Mouse (Mus musculus): ENCODE data around the gene B3glct.

Gene B3glct

DNA sequence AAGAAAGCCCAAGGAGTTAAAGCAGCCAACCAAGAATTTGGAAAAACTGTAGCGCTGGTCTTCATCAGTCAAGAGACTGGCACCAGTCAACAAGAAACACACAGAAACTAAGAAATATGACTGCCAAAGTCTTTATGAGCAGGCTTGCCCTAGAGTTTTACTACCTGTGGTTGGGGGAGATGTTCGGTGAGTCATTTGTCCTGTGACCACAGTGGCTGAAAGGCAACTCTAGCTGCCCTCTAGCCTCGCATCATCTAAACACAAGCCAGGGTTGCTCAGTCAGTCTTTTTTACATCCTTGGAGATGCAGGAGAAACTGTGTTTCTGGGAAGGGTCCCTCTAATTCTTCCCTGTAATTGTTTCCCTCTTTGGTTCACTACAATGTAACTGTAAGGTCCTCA is 834 bp upstream of the B3glct start:
- no peak for DNase-seq (ENCODE audit: low spot score)

DNA sequence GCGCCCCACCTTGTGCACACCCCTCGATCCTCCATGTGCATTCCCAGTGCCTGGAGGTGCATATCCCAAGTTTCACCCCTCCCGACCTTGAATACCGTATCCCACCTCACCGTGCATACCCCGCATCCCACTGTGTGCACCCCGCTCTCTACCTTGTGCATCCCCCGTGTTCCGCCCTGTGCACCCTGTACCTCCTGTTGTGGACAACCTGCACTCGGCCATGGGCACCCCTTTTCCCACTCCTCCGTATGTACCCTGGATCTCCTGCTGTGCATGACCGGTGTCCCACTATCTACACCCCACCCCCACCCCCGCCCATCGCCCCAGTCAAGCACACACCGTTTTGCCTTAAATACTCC is 939 bp downstream of the B3glct start:
- no peak for DNase-seq (ENCODE audit: low spot score)

GRCm38 (mm10) chr5:149679362-149679761 is 1.3 kb downstream of the B3glct start:
- no peak for DNase-seq (ENCODE audit: low spot score)

DNA sequence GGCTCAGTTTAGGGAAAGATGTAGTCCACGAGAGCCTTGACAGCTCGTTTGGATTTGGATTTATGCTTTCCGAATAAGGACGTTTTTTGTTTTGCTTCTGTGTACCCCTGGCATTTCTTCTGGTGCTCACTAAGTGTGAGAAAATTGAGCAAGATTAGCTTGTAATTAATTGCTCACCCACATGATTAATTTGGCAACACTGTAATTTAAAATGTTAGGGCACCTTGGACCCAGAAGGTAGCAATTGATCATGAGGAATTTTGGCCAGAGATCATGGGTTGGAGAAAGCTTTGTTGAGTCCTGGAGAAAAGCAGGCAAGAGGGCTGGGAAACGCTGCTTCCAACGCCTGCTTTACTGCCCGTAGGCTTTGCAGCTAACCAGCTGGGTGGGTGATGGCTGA is 1.9 kb downstream of the B3glct start:
- no peak for DNase-seq (ENCODE audit: low spot score)

DNA sequence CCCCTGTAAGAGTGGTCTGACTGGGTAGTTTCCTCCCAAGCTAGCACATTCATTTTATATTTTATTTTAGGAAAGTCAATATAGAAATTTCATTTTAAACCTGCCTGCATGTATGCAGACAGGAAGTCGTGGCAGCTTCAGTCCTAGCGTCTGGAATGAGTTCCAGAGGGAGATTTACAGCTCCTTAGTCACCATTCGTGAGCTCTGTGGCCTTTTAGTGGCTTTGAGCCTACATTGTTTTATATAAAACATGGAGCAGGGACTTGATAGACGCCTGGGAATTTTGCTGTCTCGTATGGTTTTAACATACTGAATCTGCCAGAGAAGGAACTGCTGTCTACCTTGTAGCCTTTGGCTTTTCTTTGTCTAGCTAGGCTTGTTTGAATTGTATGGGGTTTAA is 2.9 kb downstream of the B3glct start:
- no peak for DNase-seq (ENCODE audit: low spot score)

- no peak for DNase-seq (ENCODE audit: low spot score)
Measured at GRCm38 (mm10) chr5:149689860-149690259, 11.8 kb downstream of the B3glct start.

DNA sequence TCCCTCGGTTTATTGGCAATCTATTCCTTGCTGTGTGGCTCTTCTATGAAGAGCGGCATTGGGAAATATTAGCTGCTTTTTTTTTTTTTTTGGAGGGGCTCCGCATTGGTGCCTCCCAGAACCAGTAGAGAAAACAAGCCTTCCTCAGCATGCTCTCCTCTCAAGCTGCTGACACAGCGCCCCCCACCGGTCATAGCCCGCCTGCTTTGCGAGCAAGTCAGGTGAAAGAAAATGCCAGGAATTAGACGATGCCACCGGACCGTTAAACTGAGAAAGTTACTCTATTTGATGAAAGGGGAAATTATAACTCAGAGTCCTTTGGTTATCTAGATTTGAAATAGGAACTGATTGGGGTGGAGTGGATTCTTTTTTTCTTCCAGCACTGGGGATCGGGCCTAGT is 14.5 kb downstream of the B3glct start:
- no peak for DNase-seq (ENCODE audit: low spot score)

- no peak for DNase-seq (ENCODE audit: low spot score)
Measured at GRCm38 (mm10) chr5:149693200-149693599, 15.2 kb downstream of the B3glct start.

- DNase-seq (ENCODE audit: low spot score): no peak
Measured at GRCm38 (mm10) chr5:149693968-149694367, 15.9 kb downstream of the B3glct start.

DNA sequence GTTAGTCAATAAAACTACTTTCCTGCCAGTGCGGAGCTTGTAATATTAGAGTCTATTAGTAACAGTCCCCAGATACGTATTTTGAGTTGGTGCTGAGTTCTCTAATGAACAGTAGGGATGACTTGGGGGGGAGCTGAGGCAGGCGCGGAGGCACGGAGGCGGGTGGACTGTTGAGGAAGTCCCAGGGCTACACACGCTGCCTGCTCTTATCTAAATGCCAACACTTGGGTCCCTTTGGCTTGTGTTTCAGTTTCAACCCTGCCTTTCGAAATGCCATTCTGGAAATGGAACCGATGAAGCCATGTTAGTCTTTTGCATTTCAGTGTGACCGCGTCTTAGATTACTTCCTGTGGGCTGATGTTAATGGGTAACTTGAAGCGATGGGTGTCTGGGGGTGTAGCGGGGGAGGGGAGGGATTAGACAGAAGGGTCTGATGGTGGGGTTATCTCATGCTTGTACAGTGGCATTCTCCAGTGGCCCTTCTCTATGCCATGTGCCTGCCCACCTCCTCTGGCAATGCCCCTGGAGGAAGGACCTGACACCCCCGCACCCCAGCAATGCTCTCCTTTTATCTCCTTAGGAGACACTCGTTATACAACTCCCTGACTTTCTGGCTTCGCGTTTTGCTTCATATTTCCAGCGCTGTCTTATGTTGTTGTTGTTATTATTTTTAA is 17.2 kb downstream of the B3glct start:
- no peak for DNase-seq (ENCODE audit: low spot score)

DNA sequence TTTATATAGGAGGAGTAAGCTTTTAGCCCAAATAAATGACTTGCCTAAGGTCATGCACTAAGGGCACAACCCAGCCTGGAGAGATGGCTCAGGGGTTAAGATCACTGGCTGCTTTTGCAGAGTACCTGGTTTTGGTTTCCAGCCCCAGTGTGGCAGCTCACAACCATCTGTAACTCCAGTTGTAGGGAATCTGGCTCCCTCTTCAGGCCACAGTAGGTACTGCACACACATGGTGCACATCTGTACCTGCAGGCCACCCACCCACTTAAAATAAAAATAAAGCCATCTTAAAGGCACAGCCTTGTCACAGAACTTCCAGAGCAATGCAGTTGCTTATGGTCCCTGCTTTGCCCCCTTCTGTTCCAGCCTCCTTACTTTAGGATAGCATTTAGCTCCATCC is 24.7 kb downstream of the B3glct start:
- DNase-seq (ENCODE audit: low spot score): no peak

DNA sequence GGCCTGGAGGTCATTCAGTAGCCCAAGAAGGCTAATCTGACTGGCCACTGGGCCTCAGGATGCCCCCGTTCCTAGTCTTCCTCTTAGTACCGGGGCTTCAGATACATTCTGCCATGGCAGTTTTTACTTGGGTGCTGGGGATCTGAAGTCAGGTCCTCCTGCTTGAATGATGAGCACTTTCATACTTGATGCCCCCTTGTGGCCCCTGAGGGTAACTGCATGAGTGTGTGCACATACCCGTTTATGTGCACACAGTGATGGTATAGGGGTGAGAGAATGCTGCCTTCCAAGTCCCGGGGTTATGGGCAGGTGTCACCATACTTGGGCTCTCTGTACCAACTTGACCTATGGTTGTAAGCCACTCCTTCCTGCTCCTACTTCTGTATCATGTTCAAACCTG is 33.5 kb downstream of the B3glct start:
- DNase-seq (ENCODE audit: low spot score): no peak

- DNase-seq (ENCODE audit: low spot score): no peak
Measured at GRCm38 (mm10) chr5:149713170-149713774, 35.2 kb downstream of the B3glct start.

DNA sequence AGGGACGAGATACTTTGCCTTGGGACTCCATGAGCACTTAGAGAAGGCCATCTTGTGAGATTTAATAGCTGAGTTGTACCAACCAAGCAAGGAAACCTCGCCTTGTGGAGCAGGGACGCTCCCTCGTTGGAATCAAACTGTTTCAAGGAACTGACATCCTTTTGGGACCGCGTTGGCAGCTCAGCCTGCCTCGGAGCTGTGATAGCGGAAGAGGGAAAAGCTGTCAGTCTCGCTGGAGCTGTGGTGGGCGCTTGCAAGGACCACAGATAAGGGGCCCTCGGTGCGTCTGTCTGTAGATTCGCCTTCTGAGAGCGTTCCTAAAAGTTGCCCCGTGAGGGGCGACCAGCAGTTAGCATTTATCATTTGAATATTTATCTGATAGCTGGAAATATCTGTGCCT is 35.8 kb downstream of the B3glct start:
- no peak for DNase-seq (ENCODE audit: low spot score)

DNA sequence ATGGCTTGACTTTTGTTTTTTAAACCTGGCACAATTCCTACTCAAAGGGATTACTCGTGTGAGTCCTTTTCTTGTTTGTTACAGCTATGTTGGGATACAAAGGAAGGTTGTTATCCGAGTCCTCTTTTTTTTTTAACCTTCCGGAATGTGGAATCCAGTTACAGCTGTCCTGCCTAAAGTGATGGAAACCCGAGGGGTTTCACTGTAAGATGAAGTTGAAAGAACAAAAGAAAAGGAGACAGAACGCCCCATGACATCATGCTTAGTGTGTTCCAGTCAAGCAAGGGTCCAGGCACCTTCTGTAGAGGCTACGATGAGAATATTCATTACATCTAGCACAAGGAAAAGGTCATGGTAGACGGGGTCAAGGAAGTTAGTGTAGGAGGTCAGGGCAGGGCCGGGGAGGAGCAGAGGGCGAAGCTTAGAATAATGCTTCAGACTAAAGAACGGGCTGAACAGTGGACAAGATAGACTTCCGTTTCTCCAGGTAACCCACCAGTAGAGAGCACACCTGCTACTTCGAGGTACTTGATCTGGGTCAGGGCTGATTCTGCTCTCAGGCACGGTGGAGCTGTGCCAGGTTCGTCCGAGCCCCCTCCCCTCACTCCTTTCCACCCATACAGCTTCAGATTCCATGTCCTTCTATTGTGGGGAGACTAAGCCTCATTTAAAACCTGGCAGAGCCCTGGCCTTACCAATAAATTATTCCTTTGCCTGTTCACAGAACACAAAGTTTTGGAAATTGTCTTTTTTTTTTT is 37.7 kb downstream of the B3glct start:
- DNase-seq (ENCODE audit: low spot score): no peak

DNA sequence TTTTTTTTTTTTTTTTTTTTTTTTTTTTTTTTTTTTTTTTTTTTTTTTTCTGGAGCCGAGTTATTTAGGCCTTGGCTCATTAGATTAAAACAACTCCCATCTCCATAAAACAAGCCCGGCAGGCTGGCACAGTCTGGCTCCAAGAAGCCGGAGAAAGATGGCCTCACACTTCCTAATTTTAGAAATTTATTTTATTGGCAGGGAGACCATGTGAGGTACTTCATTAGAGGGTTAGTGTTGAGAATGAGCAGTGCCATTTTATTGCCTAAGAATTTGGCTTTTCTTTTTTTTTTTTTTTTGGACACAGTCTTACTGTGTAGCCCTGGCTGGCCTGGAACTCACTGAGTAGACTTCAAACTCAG is 38.3 kb downstream of the B3glct start:
- no peak for DNase-seq (ENCODE audit: low spot score)

- no peak for DNase-seq (ENCODE audit: low spot score)
Measured at GRCm38 (mm10) chr5:149731776-149732175, 53.7 kb downstream of the B3glct start.

- no peak for DNase-seq (ENCODE audit: low spot score)
Measured at GRCm38 (mm10) chr5:149737210-149737609, 59.2 kb downstream of the B3glct start.

GRCm38 (mm10) chr5:149740145-149740544 is 62.1 kb downstream of the B3glct start:
- no peak for DNase-seq (ENCODE audit: low spot score)

GRCm38 (mm10) chr5:149740703-149741102 is 62.7 kb downstream of the B3glct start:
- no peak for DNase-seq (ENCODE audit: low spot score)

GRCm38 (mm10) chr5:149742286-149742685 is 64.3 kb downstream of the B3glct start:
- no peak for DNase-seq (ENCODE audit: low spot score)

- no peak for DNase-seq (ENCODE audit: low spot score)
Measured at GRCm38 (mm10) chr5:149745079-149745478, 67.0 kb downstream of the B3glct start.
